Mouse (Mus musculus): ENCODE results near the gene Ldlrad3.

GRCm38 (mm10) chr2:101956125-101956524, 230.1 kb downstream of the Ldlrad3 start:
- TF ChIP-seq CTCF (IDR thresholded peaks at IDR 0.05) (no peak), EP300 (IDR thresholded peaks at IDR 0.05) (no peak)
